Mouse (Mus musculus): Measurements from ENCODE around the gene Olfr117. TPM values are rescaled to one million over a fixed set of nuclear protein-coding genes. Genes with fewer than 3 reads are reported as not detected.
"Not testable (repeated sequence)": the region's sequence is repeated elsewhere in the genome, so short reads cannot be mapped to it uniquely, and the experiment has no call there.

The Olfr117 gene
- not detected for total RNA-seq (2021)
- long read RNA-seq, experiment 1 = 0 reads
- long read RNA-seq, experiment 2 = 0 reads

DNA sequence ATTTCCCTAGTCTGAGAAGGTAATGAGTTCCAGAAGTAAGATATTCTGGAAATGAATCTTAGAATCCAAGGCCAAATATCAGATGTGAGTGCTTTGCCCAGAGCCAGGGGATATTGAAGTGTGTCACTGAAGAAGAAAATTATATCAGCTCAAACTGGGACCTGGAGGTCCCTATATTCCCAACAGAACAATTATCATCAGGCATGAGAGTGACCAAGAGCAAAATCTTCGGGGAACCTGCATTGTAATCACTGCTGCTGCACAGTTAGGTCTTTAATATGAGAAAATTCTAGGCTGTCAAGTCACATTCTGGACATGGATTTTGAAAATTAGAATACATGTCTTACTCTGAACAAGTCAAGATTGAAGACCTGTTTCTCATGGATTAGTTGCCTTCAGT is at the start of gene Olfr117:
TSS of gene Olfr117 (minus strand) at position 101 of the 400 bp plus-strand sequence.
- DNase-seq (ENCODE audit: low spot score in 2 of 2) = no peak

DNA sequence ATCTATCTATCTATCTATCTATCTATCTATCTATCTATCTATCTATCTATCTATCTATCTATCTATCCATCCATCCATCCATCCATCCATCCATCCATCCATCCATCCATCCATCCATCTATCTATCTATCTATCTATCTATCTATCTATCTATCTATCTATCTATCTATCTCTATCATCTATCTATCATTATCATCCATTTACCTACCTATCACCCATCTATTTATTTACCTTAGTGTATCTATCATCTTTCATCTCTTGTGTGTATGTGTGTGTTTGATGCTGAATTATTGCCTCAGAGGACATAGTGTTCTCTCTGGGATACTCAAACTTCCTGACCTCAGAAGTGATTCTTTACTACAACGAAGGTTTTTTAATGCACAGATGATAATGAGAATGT is 32.7 kb upstream of the Olfr117 start, which contains the start of gene Olfr119:
TSS of gene Olfr119 (plus strand) at position 301 of the 400 bp plus-strand sequence.
- not testable (repeated sequence) for DNase-seq (ENCODE audit: low spot score in 2 of 2)

DNA sequence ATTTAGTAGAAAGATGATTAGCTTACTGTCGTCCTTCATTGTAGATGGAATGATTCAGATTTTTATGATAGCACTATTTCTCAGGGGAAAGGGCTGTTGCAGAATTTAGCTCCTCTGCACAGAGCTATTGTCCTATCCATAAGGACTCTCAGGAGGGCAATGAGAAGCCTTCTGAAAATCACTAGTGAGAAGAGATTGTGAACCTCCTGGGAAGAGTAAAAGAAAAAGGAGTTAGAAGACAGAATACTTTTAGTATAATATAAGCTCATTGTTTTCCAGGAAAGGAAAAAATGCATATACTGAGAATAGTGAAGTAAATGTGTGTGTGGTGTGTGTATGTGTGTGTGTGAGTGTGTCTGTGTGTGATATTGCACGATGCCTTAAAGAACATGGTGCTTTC is 3.1 kb upstream of the Olfr117 start, which contains the start of gene Olfr118:
TSS of gene Olfr118 (plus strand) at position 301 of the 400 bp plus-strand sequence.
- no peak for DNase-seq (ENCODE audit: low spot score in 2 of 2)

DNA sequence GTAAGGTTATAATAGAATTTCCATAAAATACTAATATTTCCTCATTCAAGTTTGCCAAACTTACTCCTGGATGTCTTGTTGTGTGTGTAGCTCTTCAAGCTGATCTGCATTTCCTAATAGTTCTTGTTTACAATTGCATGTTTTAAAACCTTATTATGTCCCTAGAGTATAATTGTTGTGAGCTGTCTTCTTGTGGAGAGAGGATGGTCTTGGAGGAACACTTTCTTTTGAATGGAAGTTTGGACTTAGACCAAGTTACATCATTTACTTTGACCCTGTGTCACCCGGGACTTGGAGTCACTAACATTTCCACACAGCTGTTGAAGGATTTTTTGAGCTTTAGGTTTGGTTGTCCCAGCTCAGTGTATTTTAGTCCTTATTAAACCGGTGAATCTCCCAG is 36.6 kb downstream of the Olfr117 start, which contains the start of the genes Olfr115 and Olfr116:
TSS of gene Olfr115 (minus strand) at position 101 of the 400 bp plus-strand sequence.
TSS of gene Olfr116 (minus strand) at position 191 of the 400 bp plus-strand sequence.
- DNase-seq (ENCODE audit: low spot score in 2 of 2) = no peak

Other genes starting within 250 kb of the Olfr117 start
- not detected for gene Olfr108, start 218.3 kb downstream of the Olfr117 start, total RNA-seq (2021)
- not detected for gene Olfr109, start 204.9 kb downstream of the Olfr117 start, total RNA-seq (2021)
- not detected for gene H2-M2, start 180.2 kb downstream of the Olfr117 start, total RNA-seq (2021)
- not detected for gene Olfr110, start 171.3 kb downstream of the Olfr117 start, total RNA-seq (2021)
- not detected for gene Olfr111, start 155.8 kb downstream of the Olfr117 start, total RNA-seq (2021)
- gene Olfr112, start 94.3 kb downstream of the Olfr117 start, total RNA-seq (2021) = not detected
- gene Olfr113, start 86.1 kb downstream of the Olfr117 start, total RNA-seq (2021) = not detected
- not detected for gene Olfr114, start 71.0 kb downstream of the Olfr117 start, total RNA-seq (2021)
- gene Olfr115, start 36.7 kb downstream of the Olfr117 start, total RNA-seq (2021) = not detected
- gene Olfr116, start 36.6 kb downstream of the Olfr117 start, total RNA-seq (2021) = not detected
- not detected for gene Olfr118, start 3.2 kb upstream of the Olfr117 start, total RNA-seq (2021)
- not detected for gene Olfr119, start 32.8 kb upstream of the Olfr117 start, total RNA-seq (2021)
- not detected for gene Olfr120, start 58.0 kb upstream of the Olfr117 start, total RNA-seq (2021)
- not detected for gene Olfr121, start 85.1 kb upstream of the Olfr117 start, total RNA-seq (2021)
- not detected for gene Olfr122, start 104.8 kb upstream of the Olfr117 start, total RNA-seq (2021)
- not detected for gene Olfr123, start 129.7 kb upstream of the Olfr117 start, total RNA-seq (2021)
- not detected for gene Olfr124, start 136.1 kb upstream of the Olfr117 start, total RNA-seq (2021)
- not detected for gene Olfr125, start 169.2 kb upstream of the Olfr117 start, total RNA-seq (2021)
- gene Olfr126, start 183.7 kb upstream of the Olfr117 start, total RNA-seq (2021) = not detected
- gene Olfr127, start 236.7 kb upstream of the Olfr117 start, total RNA-seq (2021) = not detected

All from layer of hippocampus, postnatal 14 days (tissue).